Mouse (Mus musculus): Measurements from ENCODE around the gene Sfmbt2. TPM values are rescaled to one million over a fixed set of nuclear protein-coding genes. Genes with fewer than 3 reads are reported as not detected.

Gene Sfmbt2
- polyA plus RNA-seq, 1 experiment from 2014 or later, result 1.1 TPM

GRCm38 (mm10) chr2:10352887-10353286, 17.4 kb upstream of the Sfmbt2 start:
- Histone ChIP-seq H3K27me3 (ENCODE audit: poor library complexity, severe bottlenecking) (no peaks in the 10 kb centered on the region), H3K4me3 (no peak overlapping the region), H3K27ac (no peak overlapping the region), H3K4me1 (no peaks in the 10 kb centered on the region), H3K9me3 (no peaks in the 10 kb centered on the region), H3K36me3 (replicated peaks) (no peaks in the 10 kb centered on the region)
- whole genome bisulfite sequencing, result 83% methylated on average over 3 of the region's 3 CpGs
- no peak for DNase-seq (ENCODE audit: extremely low spot score, low spot score)

DNA sequence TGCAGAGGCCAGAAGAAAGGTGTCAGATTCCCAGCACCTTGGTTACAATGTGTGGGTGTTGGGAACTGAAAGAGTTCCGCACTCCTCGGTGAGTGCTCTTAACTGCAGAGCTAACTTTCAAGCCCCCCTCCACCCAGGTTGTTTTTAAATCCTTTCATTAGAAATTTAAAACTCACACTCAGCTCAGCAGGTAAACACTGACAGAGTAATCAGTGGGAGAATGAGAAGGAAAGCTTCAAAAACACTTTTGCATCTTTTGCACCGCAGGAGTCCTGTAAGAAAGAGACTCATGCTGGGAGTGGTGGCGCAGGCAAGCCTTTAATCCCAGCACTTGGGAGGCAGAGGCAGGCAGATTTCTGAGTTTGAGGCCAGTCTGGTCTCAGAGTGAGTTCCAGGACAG, 16.4 kb upstream of the Sfmbt2 start:
- Histone ChIP-seq H3K4me3 (no peak overlapping the region), H3K36me3 (replicated peaks) (no peaks in the 10 kb centered on the region), H3K27me3 (ENCODE audit: poor library complexity, severe bottlenecking) (no peaks in the 10 kb centered on the region), H3K4me1 (no peaks in the 10 kb centered on the region), H3K27ac (no peak overlapping the region), H3K9me3 (no peaks in the 10 kb centered on the region)
- DNase-seq (ENCODE audit: extremely low spot score, low spot score), result no peak
- 51% methylated on average over 4 of the region's 4 CpGs for WGBS

GRCm38 (mm10) chr2:10359861-10360260, 10.4 kb upstream of the Sfmbt2 start:
- Histone ChIP-seq H3K4me3 (no peak overlapping the region), H3K27ac (no peak overlapping the region), H3K27me3 (ENCODE audit: poor library complexity, severe bottlenecking) (0 out of 2 replicates have a peak, but pooled peaks cover 8% of the 10 kb centered on the region), H3K9me3 (no peaks in the 10 kb centered on the region), H3K36me3 (replicated peaks) (no peaks in the 10 kb centered on the region), H3K4me1 (no peaks in the 10 kb centered on the region)
- WGBS, result 93% methylated on average over 2 of the region's 2 CpGs
- no peak for DNase-seq (ENCODE audit: extremely low spot score, low spot score)

DNA sequence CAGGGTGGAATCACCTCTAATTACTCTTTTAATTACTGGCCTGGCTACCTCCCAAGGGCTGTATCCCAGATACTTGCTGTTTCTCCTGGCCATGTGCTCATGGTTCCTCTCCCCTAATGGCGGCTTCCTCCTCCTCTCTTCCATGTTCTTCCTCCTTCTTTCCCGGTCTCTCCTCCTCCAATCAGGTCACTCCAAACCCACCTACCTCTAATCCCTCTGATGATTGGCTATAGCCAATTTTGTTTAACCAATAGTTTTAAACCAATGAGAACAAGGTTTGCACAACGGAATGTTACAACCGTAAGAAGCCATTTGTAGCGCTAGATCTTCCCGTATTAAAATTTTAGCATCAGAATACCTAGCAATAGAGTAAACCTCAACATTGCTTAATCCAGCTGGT, 5.2 kb upstream of the Sfmbt2 start:
- Histone ChIP-seq H3K4me1 (no peaks in the 10 kb centered on the region), H3K36me3 (replicated peaks) (no peaks in the 10 kb centered on the region), H3K4me3 (no peak overlapping the region), H3K27me3 (ENCODE audit: poor library complexity, severe bottlenecking) (peaks cover 46% of the 10 kb centered on the region), H3K9me3 (no peaks in the 10 kb centered on the region), H3K27ac (no peak overlapping the region)
- DNase-seq (ENCODE audit: extremely low spot score, low spot score), result no peak
- WGBS, result 95% methylated on average over 6 of the region's 6 CpGs

DNA sequence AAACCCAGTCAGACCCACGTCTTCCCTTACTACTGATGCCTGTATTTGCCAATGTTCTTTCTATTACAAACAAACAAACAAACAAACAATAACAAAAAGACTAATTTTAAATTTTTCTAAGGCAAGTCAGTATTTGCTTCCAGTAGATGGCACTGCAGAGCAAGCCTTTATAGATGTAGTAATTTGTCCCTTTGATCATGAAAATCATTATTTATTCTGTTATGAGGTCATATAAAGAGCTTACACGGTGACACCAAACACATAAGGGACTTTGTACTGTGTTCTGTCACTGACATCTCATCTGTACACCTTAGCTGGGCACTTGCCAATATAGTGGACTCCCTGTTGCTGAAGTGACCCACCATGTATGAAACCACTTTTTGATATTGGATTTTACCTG, 4.0 kb upstream of the Sfmbt2 start:
- no peak overlapping the region for H3K27ac ChIP-seq
- no peaks in the 10 kb centered on the region for H3K4me1 ChIP-seq
- no peaks in the 10 kb centered on the region for H3K36me3 ChIP-seq (replicated peaks)
- peaks cover 53% of the 10 kb centered on the region for H3K27me3 ChIP-seq (ENCODE audit: poor library complexity, severe bottlenecking)
- WGBS, result 42% methylated on average over 2 of the region's 2 CpGs
- no peak overlapping the region for H3K4me3 ChIP-seq
- no peak for DNase-seq (ENCODE audit: extremely low spot score, low spot score)
- no peaks in the 10 kb centered on the region for H3K9me3 ChIP-seq

DNA sequence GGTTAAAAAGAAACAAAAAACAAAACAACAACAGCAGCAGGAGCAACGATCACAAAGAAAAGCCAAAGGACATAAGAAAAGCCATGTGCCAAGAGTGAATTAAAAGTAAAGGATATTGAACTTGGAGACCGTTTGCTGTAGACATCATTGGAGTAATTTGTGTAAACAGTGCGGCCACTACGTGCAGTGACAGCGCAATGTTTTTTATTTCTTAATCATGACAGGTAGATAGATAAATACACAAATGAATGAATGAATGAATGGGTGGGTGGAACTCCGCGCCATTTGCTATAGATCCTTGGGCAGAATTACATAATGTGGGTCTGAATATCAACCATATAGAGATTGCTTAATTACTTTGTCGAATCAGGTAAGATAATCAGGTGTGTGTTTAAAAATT, 634 bp upstream of the Sfmbt2 start:
- 4% methylated on average over 8 of the region's 8 CpGs for WGBS
- H3K4me3 ChIP-seq, result no peak overlapping the region
- no peak for DNase-seq (ENCODE audit: extremely low spot score, low spot score)
- H3K27me3 ChIP-seq (ENCODE audit: poor library complexity, severe bottlenecking), result peaks cover 77% of the 10 kb centered on the region
- H3K4me1 ChIP-seq, result peaks cover 27% of the 10 kb centered on the region
- no peak overlapping the region for H3K27ac ChIP-seq
- no peaks in the 10 kb centered on the region for H3K36me3 ChIP-seq (replicated peaks)
- no peaks in the 10 kb centered on the region for H3K9me3 ChIP-seq

DNA sequence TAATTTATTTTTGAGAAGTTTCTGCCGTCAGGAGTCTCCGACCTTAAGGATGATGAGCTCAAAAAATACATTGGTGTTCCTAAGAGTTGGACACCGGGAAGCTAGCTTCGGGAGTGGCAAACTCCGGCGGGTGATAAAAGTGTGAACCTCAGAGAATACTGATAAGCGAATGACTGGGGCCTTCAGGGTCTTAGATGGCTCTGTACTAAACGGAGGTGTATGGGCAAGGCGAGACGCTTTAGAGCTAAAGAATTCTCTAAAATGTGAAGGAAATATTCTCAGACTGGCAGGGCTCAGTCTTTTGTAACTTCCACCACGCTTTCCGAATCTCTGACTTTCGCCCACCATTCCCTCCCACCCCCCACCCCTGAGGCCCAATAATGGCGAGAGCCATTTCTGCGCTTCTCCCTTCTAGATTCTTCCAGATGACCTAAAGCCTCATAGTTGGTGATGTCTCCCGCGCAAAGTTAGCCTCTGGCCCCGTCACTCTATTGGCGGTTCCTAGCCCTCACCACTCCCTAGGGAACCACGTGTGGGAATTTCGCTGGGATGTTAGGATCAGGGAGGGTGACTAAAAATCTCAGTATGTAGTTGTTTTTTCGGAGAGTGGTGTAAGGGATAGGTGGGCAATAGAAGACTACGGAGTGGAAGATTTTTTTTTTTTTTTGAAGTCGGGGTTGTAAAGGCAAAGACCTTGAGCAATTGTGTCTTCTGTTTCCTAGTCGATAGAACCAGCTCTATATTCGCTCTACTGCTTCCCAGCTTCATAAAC, 563 bp downstream of the Sfmbt2 start:
- Histone ChIP-seq H3K27ac (no peak overlapping the region), H3K36me3 (replicated peaks) (no peaks in the 10 kb centered on the region), H3K4me1 (peaks cover 34% of the 10 kb centered on the region), H3K27me3 (ENCODE audit: poor library complexity, severe bottlenecking) (peaks cover 89% of the 10 kb centered on the region), H3K4me3 (no peak overlapping the region), H3K9me3 (no peaks in the 10 kb centered on the region)
- DNase-seq (ENCODE audit: extremely low spot score, low spot score), result peak; percentile 25
- under 1% methylated on average over 26 of the region's 26 CpGs for WGBS

GRCm38 (mm10) chr2:10371459-10371817, 1.1 kb downstream of the Sfmbt2 start:
- peak; percentile 27 for DNase-seq (ENCODE audit: extremely low spot score, low spot score)
- Histone ChIP-seq H3K9me3 (no peaks in the 10 kb centered on the region), H3K36me3 (replicated peaks) (no peaks in the 10 kb centered on the region), H3K27me3 (ENCODE audit: poor library complexity, severe bottlenecking) (peaks cover 94% of the 10 kb centered on the region), H3K27ac (no peak overlapping the region), H3K4me1 (peaks cover 34% of the 10 kb centered on the region), H3K4me3 (no peak overlapping the region)
- 2% methylated on average over 16 of the region's 16 CpGs for WGBS

DNA sequence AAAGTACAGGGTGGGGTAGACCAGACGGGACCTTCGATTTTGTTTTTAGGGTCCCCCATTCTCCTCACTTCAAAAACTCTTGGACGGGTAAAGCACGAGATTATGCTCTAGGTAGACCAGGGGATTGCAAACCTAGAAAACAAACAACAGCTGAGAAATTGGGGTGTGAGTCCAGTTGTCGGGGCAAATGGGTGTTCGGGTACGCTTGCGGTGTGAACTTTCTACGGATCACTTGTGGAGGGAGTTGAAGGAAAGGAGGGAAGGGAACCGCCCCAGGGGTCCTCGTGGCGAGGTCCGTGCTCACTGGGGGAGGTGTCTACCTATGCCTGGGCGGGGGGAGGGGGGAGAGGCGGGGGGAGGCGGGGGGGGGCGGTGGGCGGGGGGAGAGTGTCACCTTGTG, 1.6 kb downstream of the Sfmbt2 start:
- 1% methylated on average over 10 of the region's 18 CpGs for WGBS
- Histone ChIP-seq H3K36me3 (replicated peaks) (no peaks in the 10 kb centered on the region), H3K4me1 (peaks cover 34% of the 10 kb centered on the region), H3K9me3 (no peaks in the 10 kb centered on the region), H3K27me3 (ENCODE audit: poor library complexity, severe bottlenecking) (peaks cover 94% of the 10 kb centered on the region), H3K4me3 (peak overlapping the region; percentile 66), H3K27ac (peak overlapping the region; percentile 73)
- peak; percentile 15 for DNase-seq (ENCODE audit: extremely low spot score, low spot score)

- H3K27ac ChIP-seq, result peak overlapping the region; percentile 73
Measured at GRCm38 (mm10) chr2:10372321-10372723, 2.0 kb downstream of the Sfmbt2 start.

GRCm38 (mm10) chr2:10372776-10373507, 2.6 kb downstream of the Sfmbt2 start:
- Histone ChIP-seq H3K4me3 (peak overlapping the region; percentile 66), H3K9me3 (no peaks in the 10 kb centered on the region), H3K27me3 (ENCODE audit: poor library complexity, severe bottlenecking) (peaks cover 94% of the 10 kb centered on the region), H3K4me1 (peaks cover 34% of the 10 kb centered on the region), H3K36me3 (replicated peaks) (no peaks in the 10 kb centered on the region), H3K27ac (peak overlapping the region; percentile 65; the same call in 1 of the 2 replicates)
- under 1% methylated on average over 35 of the region's 35 CpGs for WGBS
- peak; percentile 65 for DNase-seq (ENCODE audit: extremely low spot score, low spot score)

More at GRCm38 (mm10) chr2:10372321-10372723, 2.0 kb downstream of the Sfmbt2 start:
- H3K27me3 ChIP-seq (ENCODE audit: poor library complexity, severe bottlenecking), result peaks cover 94% of the 10 kb centered on the region
- under 1% methylated on average over 31 of the region's 31 CpGs for WGBS
- peaks cover 34% of the 10 kb centered on the region for H3K4me1 ChIP-seq
- no peaks in the 10 kb centered on the region for H3K36me3 ChIP-seq (replicated peaks)
- peak overlapping the region; percentile 66 for H3K4me3 ChIP-seq
- DNase-seq (ENCODE audit: extremely low spot score, low spot score), result peak; percentile 76
- no peaks in the 10 kb centered on the region for H3K9me3 ChIP-seq

DNA sequence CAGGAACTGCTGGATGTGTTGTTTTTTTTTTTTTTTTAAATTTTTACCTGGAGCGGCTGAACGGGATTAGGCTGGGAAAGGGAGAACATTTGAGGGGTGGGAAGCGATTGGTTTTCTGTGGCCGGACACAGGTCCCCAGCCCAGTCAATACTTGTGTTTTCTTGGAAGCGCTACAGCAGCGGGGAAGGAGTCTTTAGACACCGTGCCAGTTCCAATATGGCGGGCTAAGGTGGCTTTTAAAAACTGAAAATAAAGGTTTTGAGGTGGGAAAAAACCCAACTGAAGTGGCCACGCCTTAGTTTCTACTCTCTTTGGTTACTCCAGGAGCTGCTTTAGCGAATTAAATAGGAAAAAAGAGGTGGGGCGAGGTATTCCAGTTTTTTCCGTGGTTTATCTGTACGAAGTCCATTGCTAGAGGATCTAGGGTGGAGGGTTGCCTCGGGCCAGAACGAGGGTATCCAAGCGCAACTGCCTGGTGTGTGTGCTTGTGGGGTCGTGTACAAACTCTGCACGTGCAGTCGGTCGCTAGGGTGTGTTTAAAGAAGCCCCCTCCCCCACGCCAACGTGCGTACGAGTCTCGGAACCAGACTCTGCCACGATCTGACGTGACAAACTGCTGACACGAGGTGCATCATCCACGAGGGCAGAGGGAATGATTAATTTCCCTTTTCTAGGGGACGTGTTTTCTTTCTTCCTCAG, 3.3 kb downstream of the Sfmbt2 start:
- peaks cover 34% of the 10 kb centered on the region for H3K4me1 ChIP-seq
- H3K27ac ChIP-seq, result no peak overlapping the region
- H3K27me3 ChIP-seq (ENCODE audit: poor library complexity, severe bottlenecking), result peaks cover 88% of the 10 kb centered on the region
- DNase-seq (ENCODE audit: extremely low spot score, low spot score), result peak; percentile 45
- no peaks in the 10 kb centered on the region for H3K36me3 ChIP-seq (replicated peaks)
- WGBS, result under 1% methylated on average over 30 of the region's 30 CpGs
- no peaks in the 10 kb centered on the region for H3K9me3 ChIP-seq
- peak overlapping the region; percentile 66 for H3K4me3 ChIP-seq
